Mouse (Mus musculus) intestine, postnatal 0 days (tissue): ENCODE data around the gene Kcnb1. TPM values are rescaled to one million over a fixed set of nuclear protein-coding genes. Genes with fewer than 3 reads are reported as not detected.

Experiments used
- ATAC-seq: fragments of 200-750 bp; cut with Nextera tagmentation; 2 replicates; pipeline ENCODE4 v1.8.0; 2017; ENCODE audit warnings: mild to moderate bottlenecking, moderate TSS enrichment, moderate library complexity
- H3K27ac ChIP-seq: fragments of 300-500 bp; sonication (generic); 2 replicates; pipeline ENCODE4 v1.5.1; 2014; ENCODE audit warnings: mild to moderate bottlenecking, low read depth, low read length, moderate library complexity
- H3K27me3 ChIP-seq: fragments of 300-500 bp; sonication (generic); replicated peaks from 2 replicates; pipeline ENCODE4 v1.6.1; 2014; ENCODE audit warnings: low read length, mixed read lengths; ENCODE audit not compliant: control insufficient read depth, insufficient read depth
- H3K36me3 ChIP-seq: fragments of 300-500 bp; sonication (generic); 2 replicates; pipeline ENCODE4 v1.6.1; 2014; ENCODE audit warnings: mild to moderate bottlenecking, moderate library complexity; ENCODE audit not compliant: control insufficient read depth, insufficient read depth
- H3K4me1 ChIP-seq: fragments of 300-500 bp; sonication (generic); replicated peaks from 2 replicates; pipeline ENCODE4 v1.6.1; 2014; ENCODE audit warnings: antibody characterized with exemption, low read length, mixed read lengths; ENCODE audit not compliant: control insufficient read depth, insufficient read depth
- H3K4me2 ChIP-seq: fragments of 300-500 bp; sonication (generic); replicated peaks from 2 replicates; pipeline ENCODE4 v1.6.1; 2014; ENCODE audit warnings: low read depth, mild to moderate bottlenecking, moderate library complexity
- H3K4me3 ChIP-seq: fragments of 300-500 bp; sonication (generic); 2 replicates; pipeline ENCODE4 v1.5.1; 2014; ENCODE audit warnings: low read depth, low read length
- H3K9ac ChIP-seq: fragments of 300-500 bp; sonication (generic); 2 replicates; pipeline ENCODE4 v1.6.1; 2014; ENCODE audit warnings: mild to moderate bottlenecking, low read depth, low read length
- H3K9me3 ChIP-seq: fragments of 300-500 bp; sonication (generic); 2 replicates; pipeline ENCODE4 v1.6.1; 2016; ENCODE audit warnings: mixed run types; ENCODE audit not compliant: control insufficient read depth
- CTCF ChIP-seq: sonication (generic); IDR thresholded peaks from 2 replicates; pipeline ENCODE4 v1.5.1; 2016; ENCODE audit warnings: low read depth, mild to moderate bottlenecking, control low read depth, antibody characterized with exemption, moderate library complexity
- WGBS: fragments of 180-500 bp; shearing (Covaris S2); extraction: QIAGEN DNeasy Blood & Tissue Kit; methylation state at CpG from one replicate; pipeline ENCODE4 v1.1.7; 2014; 5-methylcytosine and 5-hydroxymethylcytosine counted together
- polyA plus RNA-seq: library from polyadenylated mRNA; unstranded; fragments of >200 nt; fragmentation: Nextera tagmentation; extraction: Ambion mirVana; gene quantifications from 2 replicates; pipeline ENCODE4 v1.2.1, GENCODE M21; 2015

The Kcnb1 gene
- polyA plus RNA-seq, 1 experiment from 2014 or later, result 1.1 TPM

GRCm38 (mm10) chr2:167109506-167109905 is 80.4 kb downstream of the Kcnb1 start:
- H3K4me1 ChIP-seq, result no peaks in the 10 kb centered on the region
- WGBS, result 81% methylated on average over 8 of the region's 8 CpGs
- H3K4me3 ChIP-seq, result no peak overlapping the region
- no peak for ATAC-seq
- no peak overlapping the region for H3K9ac ChIP-seq
- H3K9me3 ChIP-seq, result no peaks in the 10 kb centered on the region
- no peak overlapping the region for H3K4me2 ChIP-seq
- TF ChIP-seq CTCF, result no peak
- no peaks in the 10 kb centered on the region for H3K27me3 ChIP-seq
- H3K36me3 ChIP-seq, result no peaks in the 10 kb centered on the region
- no peak overlapping the region for H3K27ac ChIP-seq

GRCm38 (mm10) chr2:167103546-167103945 is 86.4 kb downstream of the Kcnb1 start:
- Histone ChIP-seq H3K9me3 (no peaks in the 10 kb centered on the region), H3K4me2 (no peak overlapping the region), H3K27ac (no peak overlapping the region), H3K9ac (no peak overlapping the region), H3K4me1 (no peaks in the 10 kb centered on the region), H3K36me3 (no peaks in the 10 kb centered on the region), H3K27me3 (no peaks in the 10 kb centered on the region), H3K4me3 (no peak overlapping the region)
- 49% methylated on average over 7 of the region's 7 CpGs for WGBS
- no peak for TF ChIP-seq CTCF
- ATAC-seq, result no peak

- H3K27ac ChIP-seq, result no peak overlapping the region
- no peaks in the 10 kb centered on the region for H3K36me3 ChIP-seq
- no peaks in the 10 kb centered on the region for H3K9me3 ChIP-seq
- no peak overlapping the region for H3K4me3 ChIP-seq
- H3K4me1 ChIP-seq, result no peaks in the 10 kb centered on the region
- no peak for TF ChIP-seq CTCF
- WGBS, result 66% methylated on average over 17 of the region's 17 CpGs
- H3K27me3 ChIP-seq, result no peaks in the 10 kb centered on the region
- H3K4me2 ChIP-seq, result no peak overlapping the region
- no peak overlapping the region for H3K9ac ChIP-seq
- no peak for ATAC-seq
Measured at GRCm38 (mm10) chr2:167101743-167102441, 88.1 kb downstream of the Kcnb1 start.

- Histone ChIP-seq H3K4me2 (no peak overlapping the region), H3K9ac (no peak overlapping the region), H3K4me3 (no peak overlapping the region), H3K36me3 (no peaks in the 10 kb centered on the region), H3K4me1 (no peaks in the 10 kb centered on the region), H3K27ac (no peak overlapping the region), H3K9me3 (no peaks in the 10 kb centered on the region), H3K27me3 (no peaks in the 10 kb centered on the region)
- WGBS, result 78% methylated on average over 4 of the region's 4 CpGs
- TF ChIP-seq CTCF, result no peak
- no peak for ATAC-seq
Measured at GRCm38 (mm10) chr2:167094688-167095087, 95.3 kb downstream of the Kcnb1 start.

- H3K9me3 ChIP-seq, result no peaks in the 10 kb centered on the region
- H3K36me3 ChIP-seq, result no peaks in the 10 kb centered on the region
- no peak for TF ChIP-seq CTCF
- WGBS, result 78% methylated on average over 13 of the region's 13 CpGs
- H3K4me2 ChIP-seq, result no peak overlapping the region
- no peaks in the 10 kb centered on the region for H3K27me3 ChIP-seq
- no peak overlapping the region for H3K27ac ChIP-seq
- H3K4me3 ChIP-seq, result no peak overlapping the region
- no peak for ATAC-seq
- H3K4me1 ChIP-seq, result no peaks in the 10 kb centered on the region
- H3K9ac ChIP-seq, result no peak overlapping the region
Measured at GRCm38 (mm10) chr2:167093171-167093900, 96.6 kb downstream of the Kcnb1 start.

DNA sequence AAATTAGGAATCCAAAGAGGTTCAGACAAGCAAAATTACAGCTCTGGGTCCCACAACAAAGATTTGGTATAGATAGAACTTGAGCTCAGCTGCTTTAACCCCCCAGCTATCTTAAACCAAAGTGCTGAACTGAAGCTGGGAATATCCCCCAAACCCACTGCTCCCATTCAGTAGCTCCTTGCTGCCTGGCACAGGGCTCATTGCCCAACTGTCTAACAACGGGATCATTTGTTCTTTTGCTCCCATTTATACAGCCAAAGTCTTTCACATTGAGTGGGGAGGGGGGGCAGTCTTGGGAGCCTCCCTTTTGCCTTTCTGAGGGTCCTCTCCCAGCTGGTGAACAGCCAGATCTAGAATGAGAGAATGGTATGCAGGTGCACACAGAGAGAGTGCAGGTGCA is 99.7 kb downstream of the Kcnb1 start:
- Histone ChIP-seq H3K36me3 (no peaks in the 10 kb centered on the region), H3K4me2 (no peak overlapping the region), H3K4me1 (no peaks in the 10 kb centered on the region), H3K27ac (no peak overlapping the region), H3K27me3 (no peaks in the 10 kb centered on the region), H3K4me3 (no peak overlapping the region), H3K9me3 (no peaks in the 10 kb centered on the region), H3K9ac (no peak overlapping the region)
- 73% methylated on average over 1 of the region's 1 CpGs for WGBS
- TF ChIP-seq CTCF, result no peak
- no peak for ATAC-seq
